Mouse (Mus musculus): ENCODE measurements around the gene Itgb2.

GRCm38 (mm10) chr10:77613409-77613808, 83.4 kb downstream of the Itgb2 start:
- TF ChIP-seq CTCF (IDR thresholded peaks at IDR 0.05; ENCODE audit: low read depth) (no peak), EP300 (IDR thresholded peaks at IDR 0.05; ENCODE audit: low read depth) (no peak)
